ENCODE assay signal across 9 mouse cellular contexts in the genomic region with DNA sequence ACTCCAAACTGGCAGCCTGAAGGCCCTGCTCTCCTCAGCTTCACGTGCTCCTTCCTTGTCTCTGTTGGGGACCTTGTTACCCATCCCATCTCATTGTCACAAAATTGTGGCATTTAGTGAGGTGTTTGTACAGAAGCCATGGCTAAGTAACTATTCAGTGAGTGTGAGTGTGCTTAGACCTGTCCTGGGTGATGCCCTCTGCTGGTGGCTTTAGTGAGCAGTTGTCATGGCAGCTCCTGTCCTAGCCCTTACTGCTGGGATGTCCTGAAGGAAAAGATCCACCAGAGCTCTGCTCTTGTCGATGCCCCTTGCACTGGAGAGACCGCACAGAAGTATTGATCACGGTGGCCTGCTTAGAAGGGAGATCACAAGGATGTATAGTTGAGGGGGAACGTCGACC. TPM values are rescaled to one million over a fixed set of nuclear protein-coding genes. Genes with fewer than 3 reads are reported as not detected.
DNase-seq lines count a peak whose midpoint lies in the region; ATAC-seq and TF ChIP-seq lines count a peak whose summit lies in the region.
"Had no signal": no experiment of that assay in that cellular context is flagged by ENCODE, and none has a peak within 500 bp of the region (broad histone marks: within the 10 kb centered on the region; RNA-seq: fewer than 3 reads in every experiment).

No protein-coding gene starts in this region.

- H3K4me1 ChIP-seq in midbrain, embryonic 13.5 days (replicated peaks): peaks cover 3% of the 10 kb centered on the region; the same call in 1 of the 2 replicates
- no peaks in the 10 kb centered on the region for H3K4me1 ChIP-seq in forebrain, embryonic 14.5 days (ENCODE audit: control insufficient read depth, insufficient read depth, low read length)
- H3K4me1 ChIP-seq: lung, embryonic 15.5 days had no signal

- TF ChIP-seq CTCF in layer of hippocampus, adult 2 months (conservative IDR thresholded peaks at IDR 0.05): peak; percentile 64

- ATAC-seq in CD4-positive, CD25-positive, alpha-beta regulatory T cell, adult 4 months: peak; percentile 61
- no peak for ATAC-seq in midbrain, embryonic 13.5 days
- ATAC-seq in forebrain, embryonic 14.5 days: no peak

- WGBS in midbrain, embryonic 13.5 days: 93% methylated on average over 6 of the region's 6 CpGs
- 90% methylated on average over 6 of the region's 6 CpGs for WGBS in forebrain, embryonic 14.5 days

- no peak overlapping the region for H3K9ac ChIP-seq in midbrain, embryonic 13.5 days (replicated peaks)
- H3K9ac ChIP-seq in forebrain, embryonic 14.5 days (ENCODE audit: low read length): no peak overlapping the region
- H3K9ac ChIP-seq: lung, embryonic 15.5 days had no signal

- H3K9me3 ChIP-seq in midbrain, embryonic 13.5 days: no peaks in the 10 kb centered on the region
- no peaks in the 10 kb centered on the region for H3K9me3 ChIP-seq in forebrain, embryonic 14.5 days (replicated peaks; ENCODE audit: control insufficient read depth, low read length)
- H3K9me3 ChIP-seq: lung, embryonic 15.5 days had no signal

- H3K36me3 ChIP-seq in midbrain, embryonic 13.5 days: peaks cover 81% of the 10 kb centered on the region
- peaks cover 80% of the 10 kb centered on the region for H3K36me3 ChIP-seq in forebrain, embryonic 14.5 days (ENCODE audit: control insufficient read depth, insufficient read depth, low read length)

- no peak overlapping the region for H3K4me2 ChIP-seq in midbrain, embryonic 13.5 days (replicated peaks)
- H3K4me2 ChIP-seq in forebrain, embryonic 14.5 days (ENCODE audit: low read length): no peak overlapping the region
- H3K4me2 ChIP-seq: lung, embryonic 15.5 days had no signal

- no peak overlapping the region for H3K27ac ChIP-seq in layer of hippocampus, adult 2 months
- no peak overlapping the region for H3K27ac ChIP-seq in midbrain, embryonic 13.5 days
- H3K27ac ChIP-seq in forebrain, embryonic 14.5 days (ENCODE audit: low read depth, low read length): no peak overlapping the region
- H3K27ac ChIP-seq: lung, embryonic 15.5 days had no signal

- H3K4me3 ChIP-seq in layer of hippocampus, adult 2 months: no peak overlapping the region
- no peak overlapping the region for H3K4me3 ChIP-seq in midbrain, embryonic 13.5 days (replicated peaks)
- H3K4me3 ChIP-seq in forebrain, embryonic 14.5 days (ENCODE audit: low read depth, low read length): no peak overlapping the region
- H3K4me3 ChIP-seq: lung, embryonic 15.5 days had no signal

- no peaks in the 10 kb centered on the region for H3K27me3 ChIP-seq in midbrain, embryonic 13.5 days
- H3K27me3 ChIP-seq in forebrain, embryonic 14.5 days (replicated peaks; ENCODE audit: control insufficient read depth, insufficient read depth, low read length): no peaks in the 10 kb centered on the region
- H3K27me3 ChIP-seq: lung, embryonic 15.5 days had no signal

- DNase-seq in layer of hippocampus, adult 2 months (ENCODE audit: low spot score in 2 of 2): no peak
- DNase-seq in layer of hippocampus, postnatal 25 days (ENCODE audit: extremely low spot score in 1 of 2, low spot score in 1 of 2): no peak
- peak; percentile 36 for DNase-seq in NIH3T3 (ENCODE audit: low read depth)
- DNase-seq in lung, postnatal 36 days: peak; percentile 57
- no peak for DNase-seq in forebrain, embryonic 14.5 days (ENCODE audit: low spot score)

RNA-seq across cellular contexts. Expression of a gene that starts 7.0 kb away (rescaled TPM):
- 10 to 100 TPM; 66.5 to 74.4 TPM for total RNA-seq in layer of hippocampus, adult 2 months (2021)
- 10 to 100 TPM; 68.3 to 72.9 TPM for total RNA-seq in layer of hippocampus, postnatal 25 days (2021)
- 100 to 1,000 TPM; 139 to 161 TPM for polyA plus RNA-seq in CD4-positive, CD25-positive, alpha-beta regulatory T cell, adult 4 months (2017; shearing (Covaris generic))
- polyA plus RNA-seq in midbrain, embryonic 13.5 days (2015; fragmentation: Nextera tagmentation; extraction: Ambion mirVana): 94.2 and 96.8 TPM in 2 replicates
- 106 and 107 TPM in 2 replicates for polyA plus RNA-seq in forebrain, embryonic 14.5 days (2014; fragmentation: Nextera tagmentation; extraction: Ambion mirVana)

RNA-seq across cellular contexts. Expression of a gene that starts 11.1 kb away (rescaled TPM):
- not detected for total RNA-seq in layer of hippocampus, adult 2 months (2021)
- total RNA-seq in layer of hippocampus, postnatal 25 days (2021): not detected
- 1 to 10 TPM; 3.9 to 4.7 TPM for polyA plus RNA-seq in CD4-positive, CD25-positive, alpha-beta regulatory T cell, adult 4 months (2017; shearing (Covaris generic))
- 1.7 and 2.3 TPM in 2 replicates for polyA plus RNA-seq in midbrain, embryonic 13.5 days (2015; fragmentation: Nextera tagmentation; extraction: Ambion mirVana)
- 0.28 and 0.58 TPM in 2 replicates for polyA plus RNA-seq in forebrain, embryonic 14.5 days (2014; fragmentation: Nextera tagmentation; extraction: Ambion mirVana)
- total RNA-seq: heart, postnatal 14 days had no signal

RNA-seq across cellular contexts. Expression of a gene that starts 25.0 kb away (rescaled TPM):
- not detected for total RNA-seq in layer of hippocampus, adult 2 months (2021)
- not detected for total RNA-seq in layer of hippocampus, postnatal 25 days (2021)
- polyA plus RNA-seq in CD4-positive, CD25-positive, alpha-beta regulatory T cell, adult 4 months (2017; shearing (Covaris generic)): 1 to 10 TPM; 1.6 to 2.5 TPM
- polyA plus RNA-seq in midbrain, embryonic 13.5 days (2015; fragmentation: Nextera tagmentation; extraction: Ambion mirVana): 0.41 and 0.57 TPM in 2 replicates
- 0.44 and 0.67 TPM in 2 replicates for polyA plus RNA-seq in forebrain, embryonic 14.5 days (2014; fragmentation: Nextera tagmentation; extraction: Ambion mirVana)
- total RNA-seq: heart, postnatal 14 days had no signal

RNA-seq across cellular contexts. Expression of a gene that starts 53.7 kb away (rescaled TPM):
- under 1 TPM; 0.47 to 0.61 TPM for total RNA-seq in layer of hippocampus, adult 2 months (2021)
- under 1 TPM; 0.26 to 0.49 TPM for total RNA-seq in layer of hippocampus, postnatal 25 days (2021)
- 10 to 100 TPM in 1 of 2 experiments, 1 to 10 TPM in 1; 6.8 to 10.5 TPM for polyA plus RNA-seq in CD4-positive, CD25-positive, alpha-beta regulatory T cell, adult 4 months (2017; shearing (Covaris generic))
- polyA plus RNA-seq in midbrain, embryonic 13.5 days (2015; fragmentation: Nextera tagmentation; extraction: Ambion mirVana): 0.10 and 0.12 TPM in 2 replicates
- polyA plus RNA-seq in forebrain, embryonic 14.5 days (2014; fragmentation: Nextera tagmentation; extraction: Ambion mirVana): 0.10 and 0.28 TPM in 2 replicates

Comparison
In these comparisons a context has a peak if more than half of its experiments do, and no peak if none do; other contexts are left out.
1. DNase-seq: peak in NIH3T3 (single experiment) and lung, postnatal 36 days (single experiment); none in layer of hippocampus, adult 2 months (0 of 2), layer of hippocampus, postnatal 25 days (0 of 2) and forebrain, embryonic 14.5 days (single experiment).